Mouse (Mus musculus) cerebellum, adult 18-20 months (tissue): ENCODE measurements around the gene Gm45716.

ENCODE experiments used
- DNase-seq, 2 experiments: peaks; one replicate each; pipeline ENCODE4 v3.0.0; 2021

The Gm45716 gene

GRCm38 (mm10) chr11:90286550-90287154 lies 99.2 kb downstream of the Gm45716 start:
- DNase-seq = no peak

- DNase-seq = no peak
These were observed 103.7 kb downstream of the Gm45716 start for GRCm38 (mm10) chr11:90291156-90291555.

GRCm38 (mm10) chr11:90292766-90293165 lies 105.3 kb downstream of the Gm45716 start:
- DNase-seq = no peak

DNA sequence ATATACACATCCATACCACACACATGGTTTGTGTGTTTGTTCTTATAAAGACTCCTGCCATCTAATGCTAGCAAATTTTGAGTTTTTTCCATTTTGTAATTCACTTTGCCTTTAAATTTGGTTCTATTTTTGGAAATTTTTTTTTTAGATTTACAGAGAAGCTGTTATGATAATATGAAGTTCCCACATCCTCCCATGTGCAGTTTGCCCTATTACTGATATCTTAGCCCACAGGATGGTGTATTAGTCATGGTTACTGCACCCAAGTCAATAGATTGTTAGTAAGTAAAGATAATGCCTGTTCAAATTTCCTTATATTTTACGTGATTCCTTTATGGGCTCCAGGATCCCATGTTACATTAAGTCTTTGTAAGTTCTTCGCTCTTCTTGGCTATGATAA lies 107.1 kb downstream of the Gm45716 start:
- DNase-seq = no peak
